Mouse (Mus musculus) kidney, postnatal 0 days (tissue): ENCODE results near the gene Rbm12. TPM values are rescaled to one million over a fixed set of nuclear protein-coding genes. Genes with fewer than 3 reads are reported as not detected.
A peak's percentile ranks its signal among the peaks of the same experiment; 100 is the strongest.

Experiments
- ATAC-seq: fragments of 200-750 bp; cut with Nextera tagmentation; replicated peaks from 2 replicates; pipeline ENCODE4 v1.8.0; 2017; ENCODE audit warnings: low read depth, moderate number of reproducible peaks, moderate TSS enrichment, moderate library complexity; ENCODE audit not compliant: low FRiP score
- DNase-seq: peaks from one replicate; pipeline ENCODE4 v3.0.0-alpha.2; 2016; ENCODE audit warnings: low spot score
- H3K27ac ChIP-seq: fragments of 300-500 bp; sonication (generic); 2 replicates; pipeline ENCODE4 v1.5.1; 2014; ENCODE audit warnings: mild to moderate bottlenecking
- H3K27me3 ChIP-seq: fragments of 300-500 bp; sonication (generic); 2 replicates; pipeline ENCODE4 v1.6.1; 2014; ENCODE audit warnings: low read length, mixed read lengths; ENCODE audit not compliant: insufficient read depth
- H3K36me3 ChIP-seq: fragments of 300-500 bp; sonication (generic); 2 replicates; pipeline ENCODE4 v1.6.1; 2014; ENCODE audit warnings: low read length, mixed read lengths; ENCODE audit not compliant: insufficient read depth
- H3K4me1 ChIP-seq: fragments of 300-500 bp; sonication (generic); replicated peaks from 2 replicates; pipeline ENCODE4 v1.6.1; 2014; ENCODE audit warnings: antibody characterized with exemption, low read length, mixed read lengths; ENCODE audit not compliant: insufficient read depth
- H3K4me2 ChIP-seq: fragments of 300-500 bp; sonication (generic); 2 replicates; pipeline ENCODE4 v1.6.1; 2014; ENCODE audit warnings: mild to moderate bottlenecking, low read length, moderate library complexity, mixed read lengths
- H3K4me3 ChIP-seq: fragments of 300-500 bp; sonication (generic); replicated peaks from 2 replicates; pipeline ENCODE4 v1.5.1; 2014; ENCODE audit warnings: low read depth, low read length
- H3K9ac ChIP-seq: fragments of 300-500 bp; sonication (generic); 2 replicates; pipeline ENCODE4 v1.6.1; 2014; ENCODE audit warnings: low read depth, low read length
- H3K9me3 ChIP-seq: fragments of 300-500 bp; sonication (generic); replicated peaks from 2 replicates; pipeline ENCODE4 v1.6.1; 2016; ENCODE audit warnings: low read length, inconsistent platforms, mixed read lengths
- CTCF ChIP-seq: IDR thresholded peaks from 2 replicates; pipeline ENCODE4 v1.5.1; 2016; ENCODE audit warnings: antibody characterized with exemption, low read depth, mild to moderate bottlenecking, moderate library complexity
- WGBS: fragments of 180-500 bp; shearing (Covaris S2); extraction: QIAGEN DNeasy Blood & Tissue Kit; methylation state at CpG from one replicate; pipeline ENCODE4 v1.1.7; 2014; 5-methylcytosine and 5-hydroxymethylcytosine counted together
- polyA plus RNA-seq: library from polyadenylated mRNA; unstranded; fragments of >200 nt; fragmentation: Nextera tagmentation; extraction: Ambion mirVana; gene quantifications from 2 replicates; pipeline ENCODE4 v1.2.1, GENCODE M21; 2015

The Rbm12 gene
- polyA plus RNA-seq, result 17.6 and 18.9 TPM in 2 replicates

DNA sequence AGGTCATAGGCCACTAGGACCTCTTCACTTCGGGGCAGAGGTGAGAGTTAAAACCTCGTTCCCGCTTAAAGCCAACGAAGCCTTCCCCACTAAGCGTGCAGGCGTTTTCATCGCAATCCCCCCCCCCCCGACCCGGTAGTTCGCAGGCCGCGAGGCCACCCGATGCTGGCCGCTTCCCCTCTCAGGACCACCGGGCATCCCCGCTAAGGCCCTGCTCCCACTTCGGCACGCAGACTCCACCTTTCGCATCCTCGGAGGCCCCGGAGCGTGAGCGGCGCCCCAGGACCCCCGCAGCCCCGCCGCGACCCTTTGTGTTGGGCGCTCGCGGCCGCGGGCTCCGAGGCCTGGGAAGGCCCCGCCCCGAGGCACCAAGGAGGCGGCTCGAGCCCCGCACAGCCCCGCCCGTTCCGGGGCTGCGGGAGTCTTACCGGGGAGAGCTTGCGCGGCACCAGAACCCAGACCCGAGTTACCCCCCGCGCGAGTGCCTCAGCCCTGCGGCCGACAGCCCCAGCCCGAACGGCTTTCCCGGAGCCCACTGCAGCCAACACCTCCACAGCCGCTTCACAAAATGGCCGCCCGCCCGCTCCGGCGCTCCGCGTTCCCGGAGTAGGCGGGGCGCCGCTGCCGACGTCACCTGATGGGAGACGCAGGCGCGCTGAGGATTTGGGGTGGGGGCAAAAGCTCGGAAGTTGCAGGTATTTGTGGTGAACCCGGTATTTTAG, at the start of gene Rbm12, which contains the start of gene Cpne1:
Gene Rbm12 (minus strand): TSS at position 621 of the 722 bp plus-strand sequence.
Gene Cpne1 (minus strand): TSS at position 608 of the 722 bp plus-strand sequence.
- DNase-seq, result peak; percentile 94
- ATAC-seq, result peak; percentile 90
- WGBS, result under 1% methylated on average over 73 of the region's 74 CpGs

DNA sequence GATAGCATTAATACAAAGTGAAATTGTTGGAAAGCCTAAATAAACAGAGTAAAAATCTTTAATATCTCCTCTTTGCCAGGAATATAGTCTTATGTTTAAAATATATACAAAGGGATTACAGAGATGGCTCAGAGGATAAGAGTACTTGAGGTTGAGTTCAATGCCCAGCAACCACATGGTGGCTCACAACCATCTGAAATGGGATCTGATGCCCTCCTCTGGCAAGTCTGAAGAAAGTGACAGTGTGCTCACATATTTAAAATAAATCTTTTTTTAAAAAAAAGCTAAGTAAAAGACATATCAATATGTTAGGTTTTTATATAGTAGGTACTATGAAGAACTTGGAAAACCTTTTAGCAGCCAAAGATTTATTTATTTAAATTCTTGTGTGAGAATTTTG, 39.8 kb upstream of the Rbm12 start:
- TF ChIP-seq CTCF, result 0 out of 2 replicates have a peak, but pooled peaks have one; percentile 24

More for the DNA sequence above, at the start of gene Rbm12, which contains the start of gene Cpne1:
- H3K27me3 ChIP-seq, result no peaks in the 10 kb centered on the region
- no peaks in the 10 kb centered on the region for H3K36me3 ChIP-seq
- TF ChIP-seq CTCF, result no peak
- H3K4me3 ChIP-seq, result peak within 1 kb of the TSS; percentile 99
- H3K4me1 ChIP-seq, result no peaks in the 10 kb centered on the region; the same call in 1 of the 2 replicates
- peak within 1 kb of the TSS; percentile 75 for H3K4me2 ChIP-seq
- H3K27ac ChIP-seq, result peak within 1 kb of the TSS; percentile 94
- H3K9ac ChIP-seq, result peak within 1 kb of the TSS; percentile 97
- no peaks in the 10 kb centered on the region for H3K9me3 ChIP-seq

DNA sequence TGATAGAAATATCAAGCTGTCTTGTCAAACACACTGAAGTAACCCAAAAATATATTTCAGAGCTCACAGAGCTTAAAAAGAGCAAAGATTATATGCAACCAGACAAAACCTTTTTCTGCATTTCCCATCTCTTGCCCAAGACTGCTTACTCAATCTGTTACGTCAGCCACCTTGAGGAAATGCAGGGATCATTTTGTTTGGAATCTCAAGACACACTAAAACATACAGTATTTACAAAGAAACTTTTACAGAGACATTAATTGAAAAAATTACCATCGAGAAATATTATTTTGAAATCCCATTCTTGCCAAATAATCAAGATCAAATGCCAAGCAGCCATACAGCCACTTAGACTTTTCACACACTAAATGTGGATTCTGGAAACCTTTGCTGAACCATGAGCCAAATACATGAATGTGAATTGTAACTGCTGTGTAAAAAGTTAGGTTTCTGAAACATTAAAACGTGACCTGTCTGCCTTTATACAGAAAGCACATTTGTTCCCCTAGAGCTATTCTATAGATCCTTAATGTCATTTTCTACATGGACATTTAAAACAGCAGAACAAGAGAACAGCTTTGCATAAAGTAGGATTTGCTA, 35.6 kb upstream of the Rbm12 start:
- no peak overlapping the region for H3K9ac ChIP-seq
- H3K4me3 ChIP-seq, result no peak overlapping the region
- 89% methylated on average over 3 of the region's 3 CpGs for WGBS
- no peak for TF ChIP-seq CTCF
- H3K4me1 ChIP-seq, result peaks cover 3% of the 10 kb centered on the region; the same call in 1 of the 2 replicates
- H3K4me2 ChIP-seq, result no peak overlapping the region
- ATAC-seq (no peak), DNase-seq (no peak)
- H3K27me3 ChIP-seq, result no peaks in the 10 kb centered on the region
- H3K9me3 ChIP-seq, result no peaks in the 10 kb centered on the region
- H3K27ac ChIP-seq, result no peak overlapping the region
- peaks cover 31% of the 10 kb centered on the region for H3K36me3 ChIP-seq

More for the DNA sequence above, 39.8 kb upstream of the Rbm12 start:
- no peak overlapping the region for H3K27ac ChIP-seq
- H3K36me3 ChIP-seq, result peaks cover 52% of the 10 kb centered on the region
- H3K4me3 ChIP-seq, result no peak overlapping the region
- no peaks in the 10 kb centered on the region for H3K27me3 ChIP-seq
- no peaks in the 10 kb centered on the region for H3K4me1 ChIP-seq
- H3K9ac ChIP-seq, result no peak overlapping the region
- ATAC-seq, result no peak
- no peaks in the 10 kb centered on the region for H3K9me3 ChIP-seq
- no peak for DNase-seq
- no peak overlapping the region for H3K4me2 ChIP-seq

DNA sequence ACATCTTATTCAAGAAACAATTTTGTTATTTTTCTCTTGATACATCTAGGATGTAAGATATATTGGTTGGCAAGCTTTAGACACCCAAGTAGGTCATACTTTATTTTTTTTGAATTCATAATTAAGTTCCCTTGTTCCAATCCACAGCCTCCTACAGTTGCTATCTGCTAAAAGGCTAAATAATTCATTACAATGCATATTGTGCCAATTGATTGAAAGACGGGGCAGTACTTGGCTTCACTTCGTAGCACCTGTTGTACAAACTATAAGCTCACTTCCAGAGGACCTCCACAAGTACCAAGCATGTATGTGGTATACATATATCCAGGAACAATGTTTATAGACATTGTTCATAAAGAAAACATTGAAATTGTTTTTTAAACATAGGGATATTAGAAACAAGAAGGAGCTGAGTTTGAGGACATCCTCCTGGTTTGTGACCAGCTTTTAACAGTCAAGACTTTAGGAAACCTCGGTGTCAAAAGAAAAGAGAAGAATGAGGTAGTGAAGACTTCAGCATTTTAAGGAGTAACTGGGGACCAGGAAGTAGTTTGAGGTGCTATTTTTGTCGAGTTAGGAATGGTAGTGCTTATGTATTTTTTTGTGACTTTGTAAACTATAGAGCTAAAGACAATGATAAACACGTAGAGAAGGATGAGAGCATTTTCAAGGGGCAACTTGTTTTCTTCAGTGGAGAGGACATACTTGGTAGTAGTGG, 34.7 kb upstream of the Rbm12 start:
- ATAC-seq (no peak), DNase-seq (peak; percentile 19)
- no peak overlapping the region for H3K9ac ChIP-seq
- peaks cover 3% of the 10 kb centered on the region; the same call in 1 of the 2 replicates for H3K4me1 ChIP-seq
- H3K4me3 ChIP-seq, result no peak overlapping the region
- no peak overlapping the region; the same call in 1 of the 2 replicates for H3K27ac ChIP-seq
- TF ChIP-seq CTCF, result no peak
- no peaks in the 10 kb centered on the region for H3K27me3 ChIP-seq
- H3K4me2 ChIP-seq, result no peak overlapping the region
- WGBS, result 73% methylated on average over 5 of the region's 5 CpGs
- H3K36me3 ChIP-seq, result peaks cover 28% of the 10 kb centered on the region
- H3K9me3 ChIP-seq, result no peaks in the 10 kb centered on the region

DNA sequence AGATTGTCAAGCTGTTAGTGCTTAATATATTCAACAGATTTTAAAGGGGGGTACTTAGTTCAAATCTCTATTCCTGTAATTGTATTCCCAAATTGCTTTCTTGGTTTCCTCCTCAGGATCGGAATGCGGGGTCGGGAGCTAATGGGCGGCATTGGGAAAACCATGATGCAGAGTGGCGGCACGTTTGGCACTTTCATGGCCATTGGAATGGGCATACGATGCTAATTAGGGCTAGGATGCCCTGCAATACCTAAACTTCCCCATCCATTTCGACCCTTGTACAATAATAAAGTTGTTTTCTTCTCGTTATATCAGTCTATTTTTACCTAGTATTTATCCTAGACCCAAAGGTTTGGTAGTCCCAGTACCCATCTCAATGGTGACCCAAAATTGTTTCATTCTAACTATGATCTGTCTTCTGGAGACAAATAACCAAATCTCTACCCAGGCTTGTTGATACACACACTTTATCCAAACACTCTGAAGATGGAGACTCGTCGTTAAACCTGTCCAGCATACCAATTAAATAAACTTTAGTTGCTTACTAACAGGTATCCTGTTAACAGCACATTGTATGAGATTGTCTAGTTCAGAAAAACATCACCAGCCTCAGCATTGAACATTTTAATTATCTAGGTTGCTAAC, 33.8 kb upstream of the Rbm12 start:
- Histone ChIP-seq H3K4me2 (peak overlapping the region; percentile 86; the same call in 1 of the 2 replicates), H3K9me3 (no peaks in the 10 kb centered on the region), H3K36me3 (peaks cover 26% of the 10 kb centered on the region), H3K27ac (no peak overlapping the region), H3K4me1 (peaks cover 3% of the 10 kb centered on the region; the same call in 1 of the 2 replicates), H3K27me3 (no peaks in the 10 kb centered on the region), H3K9ac (no peak overlapping the region), H3K4me3 (no peak overlapping the region)
- DNase-seq (no peak), ATAC-seq (no peak)
- no peak for TF ChIP-seq CTCF
- 60% methylated on average over 11 of the region's 11 CpGs for WGBS
